Mouse (Mus musculus) adrenal gland, postnatal 25 days (tissue): Measurements from ENCODE around the gene Gpr19. TPM values are rescaled to one million over a fixed set of nuclear protein-coding genes. Genes with fewer than 3 reads are reported as not detected.

Source experiments
- DNase-seq: peaks from one replicate; pipeline ENCODE4 v3.0.0; 2021; ENCODE audit warnings: mixed read lengths
- long read RNA-seq: library from polyadenylated mRNA; stranded (forward); transcript quantifications from one replicate; pipeline ENCODE4 v2.0.0, GENCODE M21; 2021
- total RNA-seq: library from RNA; stranded (reverse); gene quantifications from 2 replicates; pipeline ENCODE4 v1.2.3, GENCODE M21; 2021

Gpr19 gene
- total RNA-seq = 8.9 and 11.3 TPM in 2 replicates
- long read RNA-seq, partial matches to known transcripts = 6 of 12 reads
- long read RNA-seq, other reads (novel, unspliced or antisense) = 3 of 12 reads

DNA sequence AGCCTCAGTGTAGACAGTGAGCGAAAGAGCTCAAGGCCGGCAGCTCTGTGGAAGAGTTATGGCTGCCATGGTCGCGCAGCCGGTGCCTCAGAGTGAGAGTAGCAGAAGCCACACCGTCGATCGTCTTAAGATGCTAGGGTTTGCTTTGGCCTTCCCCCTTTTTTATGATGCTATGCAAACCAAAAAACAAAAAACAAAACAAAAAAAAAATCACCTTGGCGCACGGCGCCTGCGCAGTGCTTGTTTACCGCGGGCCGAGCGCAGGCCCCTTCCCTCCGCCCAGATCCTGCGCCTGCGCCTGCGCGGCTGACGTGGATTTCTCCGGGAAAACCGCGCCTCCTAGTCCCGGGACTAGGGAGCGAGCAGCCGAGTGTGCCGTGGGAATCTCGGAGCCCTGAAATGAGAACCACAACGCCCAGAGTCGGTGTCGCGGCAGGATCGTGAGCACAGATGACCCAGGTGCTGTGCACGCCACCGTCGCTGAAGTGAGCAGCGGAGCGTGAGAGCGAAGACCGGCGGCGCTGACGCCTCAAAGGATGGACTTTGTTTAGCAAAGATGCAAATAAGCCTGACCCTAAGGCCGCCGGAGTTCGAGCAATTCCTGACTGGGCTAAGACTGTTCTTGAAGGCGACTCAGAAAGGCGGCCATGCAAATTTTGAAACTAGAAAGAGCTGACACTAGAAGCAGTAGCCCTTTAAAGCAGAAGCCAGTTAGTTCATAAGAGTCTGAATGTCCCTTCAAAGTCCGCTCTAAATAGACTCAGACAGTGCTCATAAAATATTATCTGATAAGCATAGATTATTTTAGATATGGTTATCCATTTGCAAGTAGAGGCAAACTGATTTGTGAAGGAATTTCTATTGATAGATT lies at the start of gene Gpr19:
Gene Gpr19, minus strand, starts transcription at position 484 of the 871 bp plus-strand sequence.
- DNase-seq = peak; percentile 92

DNA sequence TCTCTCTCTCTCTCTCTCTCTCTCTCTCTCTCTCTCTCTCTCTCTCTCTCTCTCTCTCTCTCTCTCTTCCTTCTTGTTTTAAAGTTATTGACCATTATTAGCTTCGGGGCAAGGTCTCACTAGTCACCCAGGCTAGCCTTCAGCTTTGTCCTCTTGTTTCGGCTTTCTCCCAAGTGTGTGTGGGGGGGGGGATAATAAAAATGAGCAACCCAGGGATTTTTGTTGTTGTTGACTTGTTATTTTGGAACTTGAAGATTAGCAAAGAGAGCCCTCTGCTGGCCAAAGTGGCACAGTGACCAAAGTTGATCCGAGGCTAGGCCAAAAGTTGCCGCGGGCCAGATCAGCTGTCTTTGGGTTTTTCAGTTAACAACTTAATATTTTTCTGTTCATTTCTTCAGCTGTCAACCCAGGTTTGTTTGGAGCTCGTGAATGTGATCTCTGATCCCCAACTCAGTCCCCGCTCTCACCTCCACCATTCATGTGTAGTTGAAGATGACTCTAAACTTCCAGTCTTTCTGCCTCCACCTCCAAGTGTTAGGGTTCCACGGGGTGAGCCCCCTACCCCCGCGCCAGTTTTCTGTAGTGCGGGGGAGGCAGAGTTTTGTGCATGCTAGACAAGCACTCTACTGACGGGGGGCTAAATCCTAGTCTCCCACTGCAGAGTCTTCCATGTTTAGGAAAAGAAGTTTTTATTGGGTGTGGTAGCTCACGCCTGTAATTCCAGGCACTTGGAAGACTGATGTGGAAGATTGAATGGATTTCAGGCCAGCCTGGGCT lies 49.1 kb upstream of the Gpr19 start:
- DNase-seq = peak; percentile 65

DNA sequence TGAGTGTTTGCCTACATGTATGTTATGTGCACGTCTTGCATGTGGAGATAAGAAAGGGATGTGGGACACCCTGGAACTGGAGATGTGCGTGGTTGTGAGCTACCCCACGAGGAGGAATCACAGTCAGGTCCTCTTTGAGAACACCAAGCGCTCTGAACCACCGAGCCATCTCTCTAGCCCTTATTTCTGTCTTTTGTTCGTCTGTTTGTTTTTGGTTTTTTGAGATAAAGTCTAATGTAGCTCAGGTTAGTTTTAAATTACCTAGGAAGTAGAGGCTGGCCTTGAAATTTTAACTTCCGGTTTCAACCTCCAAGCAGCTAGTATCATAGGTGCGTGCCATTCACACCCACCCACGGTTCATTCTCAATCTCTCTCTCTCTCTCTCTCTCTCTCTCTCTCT lies 48.5 kb upstream of the Gpr19 start:
- DNase-seq = no peak

GRCm38 (mm10) chr6:134946054-134946453 lies 47.7 kb upstream of the Gpr19 start:
- no peak for DNase-seq

GRCm38 (mm10) chr6:134943759-134944407 lies 45.5 kb upstream of the Gpr19 start:
- no peak for DNase-seq

DNA sequence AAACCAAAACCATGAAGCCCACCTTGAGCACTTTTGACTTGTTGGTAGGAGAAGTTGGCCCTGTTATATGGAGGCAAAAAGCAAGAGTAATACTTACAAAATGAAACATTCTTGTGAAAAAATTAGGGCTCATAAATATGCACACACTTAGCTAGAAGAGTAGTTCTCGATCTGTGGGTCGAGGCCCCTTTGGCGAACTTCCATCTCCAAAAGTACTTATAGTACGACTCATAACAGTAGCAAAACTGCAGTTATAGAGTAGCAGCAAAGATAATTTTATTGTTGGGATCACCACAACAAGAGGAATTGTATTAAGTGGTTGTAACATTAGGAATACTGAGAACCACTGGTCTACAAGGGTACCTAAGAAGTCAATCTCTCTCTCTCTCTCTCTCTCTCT lies 41.4 kb upstream of the Gpr19 start:
- DNase-seq = no peak

DNA sequence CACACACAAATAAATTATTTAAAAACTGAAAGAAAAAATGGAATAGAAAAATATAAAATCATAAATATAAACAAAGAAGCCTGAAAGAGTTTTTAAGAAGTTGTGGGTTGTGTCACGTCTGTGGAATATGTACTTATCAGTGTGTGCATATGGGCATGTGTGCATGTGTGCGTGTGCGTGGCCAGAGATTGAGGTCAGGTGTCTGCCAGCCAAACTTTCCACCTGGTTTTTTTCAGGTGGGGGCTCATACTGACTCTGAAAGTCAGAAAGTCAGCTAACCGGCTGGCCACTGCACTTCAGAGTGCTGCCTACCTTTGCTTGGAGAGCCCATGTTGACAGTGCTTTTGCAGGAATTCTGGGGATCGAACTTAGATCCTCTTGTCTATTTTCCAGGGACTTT lies 35.9 kb upstream of the Gpr19 start:
- no peak for DNase-seq

- no peak for DNase-seq
Observed at GRCm38 (mm10) chr6:134933207-134933558, 34.8 kb upstream of the Gpr19 start.

DNA sequence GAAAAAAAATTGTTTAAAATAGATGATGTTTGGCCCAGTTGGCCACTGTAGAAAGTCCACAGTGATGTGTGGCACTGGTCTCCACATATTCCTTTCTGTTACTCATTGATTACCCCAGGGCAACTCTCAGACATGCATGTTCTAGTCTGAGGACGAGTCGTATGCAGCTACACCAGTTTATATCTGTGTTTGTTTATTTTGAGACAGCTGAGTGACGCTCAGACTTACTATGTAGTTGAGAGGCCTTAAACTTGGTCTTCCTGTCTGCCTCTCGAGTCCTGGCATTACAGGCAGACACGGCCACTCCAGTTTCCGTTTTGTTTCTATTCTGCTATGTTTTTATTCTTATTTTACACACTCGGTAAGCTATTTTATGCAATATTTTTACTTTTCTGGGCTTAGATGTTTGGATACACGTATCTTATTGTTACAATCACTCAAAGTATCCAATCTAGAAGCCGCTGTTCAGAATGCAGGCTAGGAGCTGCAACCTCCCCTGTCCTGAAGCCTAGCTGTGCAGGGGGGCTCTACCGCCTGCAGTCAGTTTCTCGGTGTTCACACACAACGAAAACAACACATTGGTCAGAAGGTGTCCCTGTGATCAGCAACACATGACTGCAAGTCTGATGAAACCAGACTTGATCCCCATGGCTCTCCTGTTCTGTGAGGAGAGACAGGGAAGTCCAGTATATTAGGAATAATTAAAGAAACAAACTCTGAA lies 34.3 kb upstream of the Gpr19 start:
- DNase-seq = no peak

DNA sequence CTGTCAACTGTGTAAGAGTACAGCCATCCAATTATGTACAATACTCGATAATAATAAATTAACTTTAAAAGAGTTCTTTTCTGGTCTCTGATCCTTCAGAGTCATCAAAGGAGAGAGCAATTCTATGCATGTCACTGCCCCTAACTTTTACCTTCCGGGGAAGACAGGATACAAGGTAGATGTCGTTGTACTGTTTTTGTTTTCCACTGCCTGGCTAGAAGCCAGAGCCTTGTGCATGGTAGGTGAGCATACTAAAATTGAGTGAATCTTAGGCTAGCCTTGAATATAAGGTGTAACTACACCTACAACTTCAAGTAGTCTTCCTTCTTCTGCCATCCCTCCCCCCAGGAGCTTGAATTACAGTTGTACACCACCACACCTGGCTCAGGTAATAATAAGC lies 32.8 kb upstream of the Gpr19 start:
- DNase-seq = no peak

GRCm38 (mm10) chr6:134930383-134930782 lies 32.0 kb upstream of the Gpr19 start:
- DNase-seq = no peak

DNA sequence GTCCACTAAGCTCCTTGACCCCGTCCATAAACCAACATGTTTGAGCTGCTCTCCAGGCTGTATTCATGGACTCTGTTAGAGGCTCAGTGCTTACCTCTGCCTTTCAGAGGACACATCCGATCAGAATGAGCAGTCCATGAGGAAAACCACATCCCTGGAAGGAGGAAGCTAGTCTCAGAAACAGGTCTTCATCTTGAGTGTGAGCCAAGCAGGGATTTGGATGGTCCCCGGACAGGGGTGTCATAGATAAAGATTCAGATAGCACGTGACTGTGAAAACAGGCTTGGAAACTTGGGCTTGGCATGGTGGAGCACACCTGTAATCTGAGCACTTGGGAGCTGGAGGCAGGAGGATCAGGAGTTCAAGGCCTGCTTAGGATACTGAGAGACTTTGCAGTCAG lies 31.5 kb upstream of the Gpr19 start:
- DNase-seq = no peak

DNA sequence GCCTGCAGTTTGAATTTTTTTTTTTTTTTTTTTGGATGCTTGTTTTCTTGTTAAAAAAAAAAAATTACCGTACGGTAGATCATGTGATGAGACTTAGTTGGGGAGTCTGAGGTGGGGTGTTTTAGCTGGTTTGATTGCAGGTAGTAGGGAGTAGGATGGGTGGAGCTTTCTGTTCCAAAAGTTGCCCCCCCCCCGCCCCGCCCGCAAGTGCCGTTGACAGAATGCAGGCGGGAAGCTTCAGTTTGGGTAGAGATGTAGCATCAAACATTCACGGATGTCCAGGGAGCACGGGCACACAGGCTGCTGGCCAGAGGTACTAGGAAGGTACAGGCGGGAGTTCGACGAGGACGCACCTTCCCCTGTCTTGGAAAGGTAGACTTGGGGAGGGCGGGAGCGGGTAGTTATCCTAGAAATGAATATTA lies 30.5 kb upstream of the Gpr19 start:
- DNase-seq = peak; percentile 10

- peak; percentile 79 for DNase-seq
Observed at GRCm38 (mm10) chr6:134928096-134928888, 29.9 kb upstream of the Gpr19 start.

GRCm38 (mm10) chr6:134927595-134928095 lies 29.3 kb upstream of the Gpr19 start:
- peak; percentile 8 for DNase-seq

- peak; percentile 70 for DNase-seq
Observed at GRCm38 (mm10) chr6:134926803-134927594, 28.6 kb upstream of the Gpr19 start.

GRCm38 (mm10) chr6:134926338-134926705 lies 27.9 kb upstream of the Gpr19 start:
- DNase-seq = no peak

GRCm38 (mm10) chr6:134925673-134926337 lies 27.4 kb upstream of the Gpr19 start:
- no peak for DNase-seq

- no peak for DNase-seq
Observed at GRCm38 (mm10) chr6:134924262-134924661, 25.9 kb upstream of the Gpr19 start.

DNA sequence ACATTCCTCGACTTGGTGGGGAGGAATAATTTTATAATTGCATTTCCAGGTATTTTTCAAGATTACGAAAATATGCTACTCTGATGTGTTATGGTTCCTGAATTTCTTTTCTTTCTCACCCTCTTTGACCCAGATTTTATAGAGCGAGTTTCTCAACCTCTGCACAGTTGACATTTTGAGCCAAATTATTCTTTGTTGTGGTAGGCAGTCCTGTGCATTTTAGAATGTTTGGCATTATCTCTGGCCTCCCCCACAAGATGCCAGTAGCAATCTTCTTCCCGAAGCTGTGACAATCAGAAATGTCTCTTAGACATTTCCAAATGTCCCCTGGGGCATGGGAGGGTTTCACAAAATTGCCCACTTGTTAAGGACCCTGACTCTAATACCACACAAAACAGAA lies 25.3 kb upstream of the Gpr19 start:
- DNase-seq = no peak
